13 mouse cellular contexts compared by ENCODE assay signal in the genomic region with DNA sequence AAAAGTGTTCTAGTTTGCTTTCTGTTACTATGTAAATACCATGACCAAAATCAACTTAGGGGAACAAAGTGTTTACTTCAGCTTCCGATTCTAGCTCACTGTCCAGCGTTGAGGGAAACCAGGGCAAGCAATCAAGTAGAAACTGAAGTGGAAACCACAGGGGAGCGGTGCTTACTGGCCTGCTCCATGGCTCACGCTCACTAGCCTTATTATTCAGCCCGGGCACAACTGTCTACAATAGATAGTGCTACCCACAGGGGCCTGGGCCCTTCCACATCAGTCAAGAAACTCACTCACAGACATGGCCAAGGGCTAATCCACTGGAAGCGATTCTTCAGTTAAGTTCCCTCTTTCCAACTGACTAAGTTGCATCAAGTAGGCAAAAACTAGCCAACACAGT. TPM values are rescaled to one million over a fixed set of nuclear protein-coding genes. Genes with fewer than 3 reads are reported as not detected.
A peak's percentile ranks its signal among the peaks of the same experiment; 100 is the strongest.
DNase-seq lines count a peak whose midpoint lies in the region; ATAC-seq lines count a peak whose summit lies in the region.
"Had no signal": no experiment of that assay in that cellular context is flagged by ENCODE, and none has a peak within 500 bp of the region (broad histone marks: within the 10 kb centered on the region; RNA-seq: fewer than 3 reads in every experiment).

No protein-coding gene starts in this region.

- no peak overlapping the region for H3K9ac ChIP-seq in hindbrain, embryonic 15.5 days
- H3K9ac ChIP-seq in hindbrain, embryonic 12.5 days: no peak overlapping the region
- peak overlapping the region; percentile 97 for H3K9ac ChIP-seq in heart, embryonic 16.5 days (ENCODE audit: low read length)
- peak overlapping the region; percentile 13; the same call in 1 of the 2 replicates for H3K9ac ChIP-seq in liver, embryonic 16.5 days (ENCODE audit: low read depth, low read length)
- H3K9ac ChIP-seq in midbrain, embryonic 13.5 days (replicated peaks): no peak overlapping the region

- peaks cover 36% of the 10 kb centered on the region for H3K4me1 ChIP-seq in hindbrain, embryonic 15.5 days (replicated peaks)
- H3K4me1 ChIP-seq in hindbrain, embryonic 12.5 days: peaks cover 25% of the 10 kb centered on the region
- peaks cover 22% of the 10 kb centered on the region for H3K4me1 ChIP-seq in heart, embryonic 16.5 days (ENCODE audit: control insufficient read depth, insufficient read depth, low read length)
- peaks cover 30% of the 10 kb centered on the region for H3K4me1 ChIP-seq in liver, embryonic 16.5 days (ENCODE audit: control insufficient read depth, low read depth, low read length)
- peaks cover 34% of the 10 kb centered on the region for H3K4me1 ChIP-seq in midbrain, embryonic 13.5 days (replicated peaks)

- WGBS in hindbrain, embryonic 15.5 days: 85% methylated on average over 6 of the region's 6 CpGs
- WGBS in hindbrain, embryonic 12.5 days: 92% methylated on average over 6 of the region's 6 CpGs
- 58% methylated on average over 6 of the region's 6 CpGs for WGBS in heart, embryonic 16.5 days
- 9% methylated on average over 6 of the region's 6 CpGs for WGBS in liver, embryonic 16.5 days (ENCODE audit: insufficient replicate concordance)
- WGBS in midbrain, embryonic 13.5 days: 87% methylated on average over 6 of the region's 6 CpGs

- no peak overlapping the region for H3K27ac ChIP-seq in hindbrain, embryonic 15.5 days (replicated peaks)
- no peak overlapping the region for H3K27ac ChIP-seq in hindbrain, embryonic 12.5 days
- peak overlapping the region; percentile 95 for H3K27ac ChIP-seq in heart, embryonic 16.5 days (ENCODE audit: low read length)
- peak overlapping the region; percentile 89 for H3K27ac ChIP-seq in liver, embryonic 16.5 days (ENCODE audit: low read length)
- no peak overlapping the region for H3K27ac ChIP-seq in midbrain, embryonic 13.5 days

- no peaks in the 10 kb centered on the region for H3K9me3 ChIP-seq in hindbrain, embryonic 15.5 days
- H3K9me3 ChIP-seq in hindbrain, embryonic 12.5 days (replicated peaks): no peaks in the 10 kb centered on the region
- no peaks in the 10 kb centered on the region for H3K9me3 ChIP-seq in heart, embryonic 16.5 days (replicated peaks; ENCODE audit: control insufficient read depth, low read length)
- H3K9me3 ChIP-seq in liver, embryonic 16.5 days (replicated peaks; ENCODE audit: control insufficient read depth, low read length): no peaks in the 10 kb centered on the region
- H3K9me3 ChIP-seq in midbrain, embryonic 13.5 days: no peaks in the 10 kb centered on the region

- no peak for ATAC-seq in hindbrain, embryonic 15.5 days (ENCODE audit: low FRiP score, low read depth)
- no peak for ATAC-seq in hindbrain, embryonic 12.5 days (ENCODE audit: low FRiP score)
- ATAC-seq in heart, embryonic 16.5 days (replicated peaks; ENCODE audit: extremely low read depth, insufficient read depth, low FRiP score): no peak
- ATAC-seq in liver, embryonic 16.5 days (ENCODE audit: low read depth): peak; percentile 30; the same call in 1 of the 2 replicates
- ATAC-seq in midbrain, embryonic 13.5 days: no peak

- peaks cover 52% of the 10 kb centered on the region for H3K36me3 ChIP-seq in hindbrain, embryonic 15.5 days
- H3K36me3 ChIP-seq in hindbrain, embryonic 12.5 days: peaks cover 43% of the 10 kb centered on the region
- H3K36me3 ChIP-seq in heart, embryonic 16.5 days (ENCODE audit: control insufficient read depth, insufficient read depth): peaks cover 39% of the 10 kb centered on the region
- peaks cover 39% of the 10 kb centered on the region for H3K36me3 ChIP-seq in liver, embryonic 16.5 days (ENCODE audit: control insufficient read depth, insufficient read depth)
- peaks cover 46% of the 10 kb centered on the region for H3K36me3 ChIP-seq in midbrain, embryonic 13.5 days

- intact Hi-C loops in left cerebral cortex, postnatal 36 days (cut with DNase I): no loop called here

- H3K27me3 ChIP-seq in hindbrain, embryonic 15.5 days: no peaks in the 10 kb centered on the region
- no peaks in the 10 kb centered on the region for H3K27me3 ChIP-seq in hindbrain, embryonic 12.5 days
- no peaks in the 10 kb centered on the region for H3K27me3 ChIP-seq in heart, embryonic 16.5 days (ENCODE audit: control insufficient read depth, insufficient read depth, low read length)
- H3K27me3 ChIP-seq in liver, embryonic 16.5 days (ENCODE audit: control insufficient read depth, insufficient read depth, low read depth, low read length): no peaks in the 10 kb centered on the region
- H3K27me3 ChIP-seq in midbrain, embryonic 13.5 days: no peaks in the 10 kb centered on the region

- DNase-seq in MEL-GATA-1-ER (ENCODE audit: extremely low read depth, low read depth): peak; percentile 55
- DNase-seq in left cerebral cortex, postnatal 36 days (ENCODE audit: low spot score in 2 of 2): no peak
- DNase-seq in urinary bladder, postnatal 36 days (ENCODE audit: low spot score in 2 of 2): no peak
- DNase-seq: cerebellum, adult 11-12 months had no signal

- H3K4me2 ChIP-seq in hindbrain, embryonic 15.5 days: peak overlapping the region; percentile 85; the same call in 1 of the 2 replicates
- no peak overlapping the region for H3K4me2 ChIP-seq in hindbrain, embryonic 12.5 days (replicated peaks)
- peak overlapping the region; percentile 68 for H3K4me2 ChIP-seq in heart, embryonic 16.5 days (ENCODE audit: low read depth, low read length)
- peak overlapping the region; percentile 93 for H3K4me2 ChIP-seq in liver, embryonic 16.5 days (ENCODE audit: low read depth, low read length)
- no peak overlapping the region; the same call in 1 of the 2 replicates for H3K4me2 ChIP-seq in midbrain, embryonic 13.5 days (replicated peaks)

- H3K4me3 ChIP-seq in hindbrain, embryonic 15.5 days: no peak overlapping the region
- H3K4me3 ChIP-seq in hindbrain, embryonic 12.5 days: no peak overlapping the region
- peak overlapping the region; percentile 97 for H3K4me3 ChIP-seq in heart, embryonic 16.5 days (ENCODE audit: low read length)
- peak overlapping the region; percentile 90 for H3K4me3 ChIP-seq in liver, embryonic 16.5 days (ENCODE audit: low read depth, low read length)
- no peak overlapping the region for H3K4me3 ChIP-seq in midbrain, embryonic 13.5 days (replicated peaks)

RNA-seq across cellular contexts. Expression of a gene that starts 2.1 kb away (rescaled TPM):
- polyA plus RNA-seq in hindbrain, embryonic 15.5 days (2015; fragmentation: Nextera tagmentation; extraction: Ambion mirVana): 263 and 265 TPM in 2 replicates
- 208 TPM in 2 replicates for polyA plus RNA-seq in hindbrain, embryonic 12.5 days (2016; fragmentation: Nextera tagmentation; extraction: Ambion mirVana)
- polyA plus RNA-seq in heart, embryonic 16.5 days (2015; fragmentation: Nextera tagmentation; extraction: Ambion mirVana): 852 and 860 TPM in 2 replicates
- polyA plus RNA-seq in liver, embryonic 16.5 days (2015; fragmentation: Nextera tagmentation; extraction: Ambion mirVana): 308 and 319 TPM in 2 replicates
- 100 to 1,000 TPM; 105 to 110 TPM for total RNA-seq in left cerebral cortex, postnatal 36 days (2021)
- 209 and 210 TPM in 2 replicates for polyA plus RNA-seq in midbrain, embryonic 13.5 days (2015; fragmentation: Nextera tagmentation; extraction: Ambion mirVana)

RNA-seq across cellular contexts. Expression of a gene that starts 2.2 kb away (rescaled TPM):
- polyA plus RNA-seq in hindbrain, embryonic 15.5 days (2015; fragmentation: Nextera tagmentation; extraction: Ambion mirVana): 341 and 392 TPM in 2 replicates
- 280 and 325 TPM in 2 replicates for polyA plus RNA-seq in hindbrain, embryonic 12.5 days (2016; fragmentation: Nextera tagmentation; extraction: Ambion mirVana)
- 243 and 261 TPM in 2 replicates for polyA plus RNA-seq in heart, embryonic 16.5 days (2015; fragmentation: Nextera tagmentation; extraction: Ambion mirVana)
- polyA plus RNA-seq in liver, embryonic 16.5 days (2015; fragmentation: Nextera tagmentation; extraction: Ambion mirVana): 141 and 164 TPM in 2 replicates
- total RNA-seq in left cerebral cortex, postnatal 36 days (2021): 100 to 1,000 TPM; 218 to 255 TPM
- 386 and 397 TPM in 2 replicates for polyA plus RNA-seq in midbrain, embryonic 13.5 days (2015; fragmentation: Nextera tagmentation; extraction: Ambion mirVana)

RNA-seq across cellular contexts. Expression of a gene that starts 15.6 kb away (rescaled TPM):
- polyA plus RNA-seq in hindbrain, embryonic 15.5 days (2015; fragmentation: Nextera tagmentation; extraction: Ambion mirVana): 5.1 and 6.5 TPM in 2 replicates
- polyA plus RNA-seq in hindbrain, embryonic 12.5 days (2016; fragmentation: Nextera tagmentation; extraction: Ambion mirVana): 8.4 and 8.8 TPM in 2 replicates
- 1.9 and 3.1 TPM in 2 replicates for polyA plus RNA-seq in heart, embryonic 16.5 days (2015; fragmentation: Nextera tagmentation; extraction: Ambion mirVana)
- polyA plus RNA-seq in liver, embryonic 16.5 days (2015; fragmentation: Nextera tagmentation; extraction: Ambion mirVana): 0.55 and 0.90 TPM in 2 replicates
- 1 to 10 TPM; 3.1 to 3.7 TPM for total RNA-seq in left cerebral cortex, postnatal 36 days (2021)
- 5.5 and 6.5 TPM in 2 replicates for polyA plus RNA-seq in midbrain, embryonic 13.5 days (2015; fragmentation: Nextera tagmentation; extraction: Ambion mirVana)

RNA-seq across cellular contexts. Expression of a gene that starts 15.7 kb away (rescaled TPM):
- 17.9 and 18.4 TPM in 2 replicates for polyA plus RNA-seq in hindbrain, embryonic 15.5 days (2015; fragmentation: Nextera tagmentation; extraction: Ambion mirVana)
- polyA plus RNA-seq in hindbrain, embryonic 12.5 days (2016; fragmentation: Nextera tagmentation; extraction: Ambion mirVana): 32.9 and 34.7 TPM in 2 replicates
- 12.1 and 13.0 TPM in 2 replicates for polyA plus RNA-seq in heart, embryonic 16.5 days (2015; fragmentation: Nextera tagmentation; extraction: Ambion mirVana)
- 5.8 and 5.9 TPM in 2 replicates for polyA plus RNA-seq in liver, embryonic 16.5 days (2015; fragmentation: Nextera tagmentation; extraction: Ambion mirVana)
- total RNA-seq in left cerebral cortex, postnatal 36 days (2021): 10 to 100 TPM; 23.0 to 25.3 TPM
- 23.5 and 23.8 TPM in 2 replicates for polyA plus RNA-seq in midbrain, embryonic 13.5 days (2015; fragmentation: Nextera tagmentation; extraction: Ambion mirVana)

RNA-seq across cellular contexts. Expression of a gene that starts 40.4 kb away (rescaled TPM):
- 0.17 TPM in 1 of 2 replicates, not detected in the other for polyA plus RNA-seq in hindbrain, embryonic 15.5 days (2015; fragmentation: Nextera tagmentation; extraction: Ambion mirVana)
- 0.55 TPM in 1 of 2 replicates, not detected in the other for polyA plus RNA-seq in hindbrain, embryonic 12.5 days (2016; fragmentation: Nextera tagmentation; extraction: Ambion mirVana)
- polyA plus RNA-seq in heart, embryonic 16.5 days (2015; fragmentation: Nextera tagmentation; extraction: Ambion mirVana): not detected in 2 replicates
- polyA plus RNA-seq in liver, embryonic 16.5 days (2015; fragmentation: Nextera tagmentation; extraction: Ambion mirVana): not detected in 2 replicates
- total RNA-seq in left cerebral cortex, postnatal 36 days (2021): not detected
- polyA plus RNA-seq in midbrain, embryonic 13.5 days (2015; fragmentation: Nextera tagmentation; extraction: Ambion mirVana): 0.32 and 0.50 TPM in 2 replicates
- total RNA-seq: heart, postnatal 14 days; left cerebral cortex, postnatal 14 days had no signal
- polyA plus RNA-seq: embryonic facial prominence, embryonic 14.5 days; thymus, postnatal 0 days had no signal

Comparison
In these comparisons a context has a peak if more than half of its experiments do, and no peak if none do; other contexts are left out.
1. H3K4me2 ChIP-seq: peak in hindbrain, embryonic 15.5 days (single experiment), heart, embryonic 16.5 days (single experiment) and liver, embryonic 16.5 days (single experiment); none in hindbrain, embryonic 12.5 days (single experiment) and midbrain, embryonic 13.5 days (single experiment).
2. H3K27ac ChIP-seq: peak in heart, embryonic 16.5 days (single experiment) and liver, embryonic 16.5 days (single experiment); none in hindbrain, embryonic 15.5 days (single experiment), hindbrain, embryonic 12.5 days (single experiment) and midbrain, embryonic 13.5 days (single experiment).
3. H3K4me3 ChIP-seq: peak in heart, embryonic 16.5 days (single experiment) and liver, embryonic 16.5 days (single experiment); none in hindbrain, embryonic 15.5 days (single experiment), hindbrain, embryonic 12.5 days (single experiment) and midbrain, embryonic 13.5 days (single experiment).
4. H3K9ac ChIP-seq: peak in heart, embryonic 16.5 days (single experiment) and liver, embryonic 16.5 days (single experiment); none in hindbrain, embryonic 15.5 days (single experiment), hindbrain, embryonic 12.5 days (single experiment) and midbrain, embryonic 13.5 days (single experiment).